Mouse (Mus musculus) gastrocnemius, postnatal 4 days (tissue): ENCODE measurements at regions not wholly inside any gene's neighbourhood (a gene's known extent, or its start where the extent isn't known, plus 50 kb on each side); places are given as distances from the start of the nearest gene placed in this dataset.

ENCODE experiments used
- DNase-seq, 2 experiments: peaks; one replicate each; pipeline ENCODE4 v3.0.0; 2021 to 2022; ENCODE audit warnings: low spot score in 2 of 2, mixed read lengths in 2 of 2

DNA sequence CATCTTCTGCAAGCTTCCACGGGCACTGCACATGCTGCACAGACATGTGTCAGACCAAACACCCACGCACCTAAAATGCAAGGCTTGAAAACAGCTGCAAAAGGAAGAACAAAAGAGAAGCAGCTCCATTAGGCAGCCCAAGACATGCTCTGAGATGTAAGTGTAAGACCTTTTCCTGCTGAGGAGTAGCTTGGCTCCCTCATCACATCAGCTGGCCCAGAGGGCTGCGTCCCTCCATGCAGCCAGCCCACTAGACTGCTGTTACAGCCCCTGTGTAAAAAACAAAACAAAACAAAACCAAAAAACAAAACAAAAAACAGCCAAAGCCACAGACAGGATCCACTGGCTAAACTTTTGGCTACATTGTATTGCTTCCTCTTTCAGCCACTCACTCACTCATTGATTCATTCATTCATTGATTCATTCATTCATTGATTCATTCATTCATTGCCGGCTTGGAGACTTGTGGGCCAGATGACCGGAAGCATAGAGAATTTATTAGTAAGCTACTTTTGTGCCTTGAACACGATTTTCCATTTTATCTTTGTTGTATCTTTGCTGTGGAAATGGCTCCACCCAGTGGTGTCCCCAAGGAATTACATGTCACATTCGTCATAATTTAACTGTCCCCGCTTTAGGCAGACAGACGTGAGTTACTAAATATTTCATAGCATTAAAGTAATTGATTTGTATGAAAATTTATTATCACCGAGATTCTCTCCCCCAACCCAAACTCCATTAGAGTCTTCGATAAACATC, 133.7 kb upstream of the Dapk1 start:
- peak in 1 of 2 experiments; percentile 66 for DNase-seq

GRCm38 (mm10) chr13:60470426-60471398, 131.0 kb upstream of the Dapk1 start:
- DNase-seq = no peak

DNA sequence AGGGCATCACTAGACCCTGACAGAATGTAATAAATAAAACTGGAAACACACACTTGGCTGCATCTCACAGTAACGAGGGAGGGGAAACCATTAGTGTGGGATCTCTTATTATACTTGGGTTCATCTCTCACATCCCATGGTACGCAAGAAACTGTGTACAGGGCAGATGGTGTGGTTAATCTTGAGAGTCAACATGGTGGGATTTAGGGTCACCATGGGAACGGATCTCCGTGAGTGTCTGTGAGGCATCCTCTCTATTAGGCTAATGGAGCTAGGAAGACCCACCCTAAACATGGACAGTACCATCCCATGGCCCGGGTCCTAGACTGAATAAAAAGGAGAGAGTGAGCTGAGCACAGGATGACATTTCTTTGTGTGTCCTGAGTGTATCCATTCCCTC, 130.1 kb upstream of the Dapk1 start:
- DNase-seq = no peak

DNA sequence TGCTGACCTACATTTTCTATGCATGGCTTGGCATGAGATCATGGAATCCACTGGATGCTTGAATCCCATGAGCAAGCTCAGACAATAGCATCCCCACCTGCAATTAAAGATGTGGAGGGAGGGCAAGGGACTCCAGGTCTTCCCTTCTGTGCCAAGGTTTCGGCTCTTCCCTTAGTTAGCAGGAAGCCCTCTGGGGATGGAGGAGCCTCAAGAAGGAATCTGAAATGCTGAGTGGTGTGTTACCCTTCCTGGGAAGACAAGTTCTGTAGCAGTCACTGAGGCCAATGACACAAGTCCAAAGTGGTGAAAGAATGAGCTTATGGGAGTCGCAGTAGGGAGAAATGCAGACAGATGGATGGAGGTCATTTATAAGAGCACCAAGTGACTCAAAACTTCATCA, 125.4 kb upstream of the Dapk1 start:
- DNase-seq = no peak

GRCm38 (mm10) chr13:60478301-60478700, 123.4 kb upstream of the Dapk1 start:
- DNase-seq = no peak

DNA sequence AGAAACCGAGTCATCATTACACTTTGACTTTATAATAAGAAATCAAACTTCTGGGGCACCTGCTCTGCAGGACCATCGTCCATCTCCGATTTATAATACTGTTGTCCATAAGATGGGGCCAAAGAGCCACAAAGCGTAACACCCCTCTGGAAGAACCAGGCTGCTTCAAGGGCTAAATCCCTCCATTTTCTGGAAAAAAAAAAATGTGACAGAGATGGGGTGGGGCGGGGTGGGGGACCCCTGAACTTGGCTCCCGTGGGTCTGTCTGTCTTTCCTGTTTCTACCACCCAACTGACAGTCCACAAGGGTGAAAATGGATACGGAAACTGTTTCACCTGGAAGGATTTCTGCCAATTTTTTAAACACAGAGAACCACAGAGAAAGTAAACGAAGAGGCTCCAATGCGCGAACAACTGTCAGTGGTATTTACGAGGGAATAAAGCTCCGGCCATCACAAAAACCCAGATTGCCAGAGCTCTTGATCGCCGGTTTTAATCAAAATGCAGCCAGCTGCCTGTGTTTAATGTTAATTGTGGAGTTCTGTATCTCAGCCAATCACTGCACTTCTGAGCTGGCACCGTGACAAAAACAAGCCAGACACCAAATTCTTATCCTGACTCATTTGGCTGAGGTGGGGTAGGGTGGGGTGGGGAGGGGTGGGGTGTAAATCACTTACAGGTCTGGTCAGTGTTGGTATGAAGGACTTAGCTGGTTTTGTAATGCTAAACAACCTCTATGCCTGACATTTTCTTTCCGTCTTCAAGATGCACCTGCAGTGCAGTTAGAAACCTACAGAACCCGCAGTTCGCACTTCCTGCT, 122.5 kb upstream of the Dapk1 start:
- DNase-seq = peak in 1 of 2 experiments; percentile 38

GRCm38 (mm10) chr13:60479862-60480730, 121.7 kb upstream of the Dapk1 start:
- DNase-seq = no peak

- DNase-seq = peak; percentile 15 to 33
Observed at GRCm38 (mm10) chr13:60480731-60481431, 120.9 kb upstream of the Dapk1 start.

DNA sequence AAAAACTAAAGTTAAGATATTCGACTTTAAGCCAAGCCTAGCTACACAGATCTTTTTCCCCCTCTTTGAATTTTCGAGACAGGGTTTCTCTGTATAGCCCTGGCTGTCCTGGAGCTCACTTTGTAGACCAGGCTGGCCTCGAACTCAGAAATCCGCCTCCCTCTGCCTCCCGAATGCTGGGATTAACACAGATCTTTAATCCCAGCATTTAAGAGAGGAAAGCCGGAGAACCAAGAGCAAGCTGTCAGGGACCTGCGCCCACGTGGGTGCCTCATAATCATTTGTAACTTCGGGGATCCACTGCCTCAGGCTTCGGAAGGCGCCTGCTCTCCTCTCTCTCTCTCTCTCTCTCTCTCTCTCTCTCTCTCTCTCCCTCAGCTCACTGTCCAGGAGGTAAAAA, 120.3 kb upstream of the Dapk1 start:
- peak in 1 of 2 experiments; percentile 2 for DNase-seq

GRCm38 (mm10) chr13:60481946-60482345, 119.8 kb upstream of the Dapk1 start:
- DNase-seq = peak in 1 of 2 experiments; percentile 12

DNA sequence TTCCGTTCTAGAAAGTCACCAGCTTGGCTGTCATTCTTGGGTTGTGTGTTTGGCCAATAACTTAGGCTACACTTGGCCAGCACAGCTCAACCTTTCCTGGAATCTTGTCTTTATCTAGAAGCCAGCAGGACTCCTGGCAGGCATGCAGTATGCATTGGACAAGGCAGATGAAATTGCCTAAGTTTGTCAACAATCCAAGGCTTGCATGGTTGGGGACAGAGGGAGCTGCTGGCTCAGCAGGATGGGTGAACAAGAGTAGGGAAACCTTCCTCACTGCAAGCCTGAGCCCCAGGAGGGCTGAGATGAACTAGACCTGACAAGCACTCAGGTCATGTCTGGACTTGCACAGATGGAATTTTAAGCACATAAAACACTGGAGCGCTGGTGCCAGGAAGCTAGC, 115.6 kb upstream of the Dapk1 start:
- DNase-seq = peak; percentile 19 to 64

DNA sequence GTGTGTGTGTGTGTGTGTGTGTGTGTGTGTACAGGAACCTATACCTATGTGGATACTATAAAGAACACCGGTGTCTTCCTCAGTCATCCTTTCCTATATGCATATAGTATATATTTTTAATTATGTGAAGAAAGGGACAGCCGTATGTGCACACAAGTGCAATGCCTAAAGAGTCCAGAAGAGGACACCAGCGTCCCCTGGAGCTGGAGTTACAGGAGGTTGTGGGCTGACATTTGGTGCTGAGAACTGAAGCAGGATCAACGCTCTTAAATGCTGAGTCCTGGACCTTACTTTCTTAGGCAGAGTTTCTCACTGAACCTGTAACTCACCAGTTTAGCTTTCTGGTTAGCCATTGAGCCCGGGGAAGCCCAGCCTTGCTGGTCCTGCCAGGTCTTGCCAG, 114.9 kb upstream of the Dapk1 start:
- DNase-seq = no peak

- peak in 1 of 2 experiments; percentile 57 for DNase-seq
Observed at GRCm38 (mm10) chr13:60488131-60488883, 113.4 kb upstream of the Dapk1 start.

DNA sequence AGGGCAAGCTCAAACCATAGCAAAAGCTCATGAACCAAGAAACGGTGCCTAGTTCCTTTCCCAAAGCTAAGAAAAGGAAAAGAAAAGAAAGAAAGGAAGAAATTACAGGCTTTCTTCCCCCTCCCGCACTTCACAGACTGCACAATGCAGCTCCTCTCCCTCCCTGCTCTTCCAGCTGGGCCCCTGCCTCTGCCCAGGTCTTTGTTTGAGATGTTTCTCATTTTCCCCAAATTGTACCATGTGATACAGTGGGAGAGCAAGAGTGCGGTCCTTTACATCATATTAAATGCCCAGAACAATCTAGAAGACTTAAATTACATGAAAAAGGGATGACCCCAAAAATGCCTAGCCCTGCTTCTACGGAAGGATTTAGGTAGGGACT, 112.9 kb upstream of the Dapk1 start:
- no peak for DNase-seq

- DNase-seq = no peak
Observed at GRCm38 (mm10) chr13:60491948-60492464, 109.7 kb upstream of the Dapk1 start.

- DNase-seq = no peak
Observed at GRCm38 (mm10) chr13:60493836-60494235, 107.9 kb upstream of the Dapk1 start.

DNA sequence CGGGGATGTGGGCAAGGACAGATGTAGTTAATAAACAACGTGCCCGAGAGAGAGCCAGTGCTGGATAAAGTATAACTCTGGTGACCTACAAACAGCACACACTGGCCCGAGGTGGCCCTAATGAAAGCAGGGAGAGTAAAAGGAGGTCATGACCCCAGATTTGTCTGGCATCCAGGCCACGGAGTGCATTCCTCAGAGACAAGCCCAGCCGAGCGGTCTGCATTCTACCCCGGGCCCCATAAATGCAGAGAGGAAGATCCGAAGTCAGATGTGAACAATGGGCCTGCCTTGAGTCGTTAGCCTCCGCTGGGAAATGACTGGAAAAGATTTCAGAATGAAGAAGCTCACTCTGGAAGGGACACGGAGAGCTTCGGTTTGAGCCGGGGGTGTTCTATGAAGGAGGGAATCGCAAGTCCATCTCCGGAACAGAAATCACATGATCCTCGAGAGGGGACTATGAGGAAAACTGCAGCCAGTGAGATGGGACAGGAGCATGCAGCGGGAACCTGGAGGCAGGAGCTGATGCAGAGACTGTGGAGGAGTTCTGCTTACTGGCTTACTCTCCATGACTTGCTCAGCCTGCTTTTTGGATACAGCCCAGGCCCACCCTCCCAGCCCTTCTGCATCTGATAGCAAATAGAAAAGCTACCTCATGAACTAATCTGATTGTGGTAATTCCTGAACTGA, 103.9 kb upstream of the Dapk1 start:
- peak in 1 of 2 experiments; percentile 47 for DNase-seq

- DNase-seq = no peak
Observed at GRCm38 (mm10) chr13:60504196-60504595, 97.6 kb upstream of the Dapk1 start.
